7 mouse cellular contexts compared by ENCODE assay signal in the genomic region with DNA sequence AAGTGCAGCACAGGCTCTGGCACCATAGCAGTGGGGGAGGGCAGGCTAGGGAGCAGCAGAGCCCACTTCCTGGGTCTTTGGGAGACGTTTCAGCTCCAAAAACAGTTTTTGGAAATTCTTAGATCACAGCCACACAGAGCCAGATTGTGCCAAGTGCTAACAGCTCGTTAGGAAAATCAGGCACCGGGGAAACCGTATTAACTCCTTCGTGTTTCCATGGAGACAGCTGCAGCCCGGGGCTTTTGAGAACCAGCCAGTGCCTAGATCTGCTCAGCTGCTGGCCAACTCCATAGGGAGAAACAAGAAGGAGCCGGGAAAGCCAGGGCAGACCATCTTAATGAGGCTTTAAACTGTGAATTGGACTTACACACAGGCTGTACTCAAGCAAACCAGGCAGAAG. TPM values are rescaled to one million over a fixed set of nuclear protein-coding genes. Genes with fewer than 3 reads are reported as not detected.
DNase-seq lines count a peak whose midpoint lies in the region; ATAC-seq and TF ChIP-seq lines count a peak whose summit lies in the region.

No protein-coding gene starts in this region.

- no peak for TF ChIP-seq CTCF in stomach, postnatal 0 days (IDR thresholded peaks at IDR 0.05; ENCODE audit: low read depth)

- no peak for DNase-seq in stomach, postnatal 0 days (ENCODE audit: low spot score)
- DNase-seq in frontal cortex, postnatal 25 days (ENCODE audit: low spot score in 2 of 2) = peak; percentile 50 to 54
- peak; percentile 49 for DNase-seq in layer of hippocampus, adult 9-10 months (ENCODE audit: low spot score)
- peak; percentile 94 for DNase-seq in midbrain, embryonic 11.5 days (ENCODE audit: low spot score, missing footprints)
- no peak for DNase-seq in spleen, postnatal 14 days (ENCODE audit: low spot score in 2 of 2)
- no peak for DNase-seq in spleen, adult 12 weeks (ENCODE audit: low spot score)

- peaks cover 14% of the 10 kb centered on the region; the same call in 1 of the 2 replicates for H3K4me1 ChIP-seq in stomach, embryonic 16.5 days (ENCODE audit: control insufficient read depth, insufficient read depth, low read length)
- H3K4me1 ChIP-seq in stomach, postnatal 0 days (replicated peaks; ENCODE audit: control insufficient read depth, insufficient read depth) = no peaks in the 10 kb centered on the region
- peaks cover 10% of the 10 kb centered on the region for H3K4me1 ChIP-seq in midbrain, embryonic 11.5 days (ENCODE audit: control insufficient read depth, insufficient read depth, low read length)

- no peaks in the 10 kb centered on the region for H3K36me3 ChIP-seq in stomach, embryonic 16.5 days (ENCODE audit: control insufficient read depth, insufficient read depth, low read length)
- H3K36me3 ChIP-seq in stomach, postnatal 0 days (ENCODE audit: control insufficient read depth, insufficient read depth, low read length) = no peaks in the 10 kb centered on the region
- no peaks in the 10 kb centered on the region for H3K36me3 ChIP-seq in midbrain, embryonic 11.5 days (ENCODE audit: control insufficient read depth, insufficient read depth, low read length)

- H3K4me3 ChIP-seq in stomach, embryonic 16.5 days (replicated peaks; ENCODE audit: low read length) = no peak overlapping the region
- H3K4me3 ChIP-seq in stomach, postnatal 0 days (ENCODE audit: low read depth, low read length) = no peak overlapping the region
- H3K4me3 ChIP-seq in midbrain, embryonic 11.5 days (ENCODE audit: low read depth, low read length) = no peak overlapping the region

- H3K27ac ChIP-seq in stomach, embryonic 16.5 days (ENCODE audit: low read length) = peak overlapping the region; percentile 29; the same call in 1 of the 2 replicates
- no peak overlapping the region for H3K27ac ChIP-seq in stomach, postnatal 0 days (replicated peaks)
- peak overlapping the region; percentile 58; the same call in 1 of the 2 replicates for H3K27ac ChIP-seq in midbrain, embryonic 11.5 days (ENCODE audit: low read depth, low read length)

- no peaks in the 10 kb centered on the region for H3K9me3 ChIP-seq in stomach, embryonic 16.5 days (replicated peaks; ENCODE audit: control insufficient read depth, low read length)
- no peaks in the 10 kb centered on the region for H3K9me3 ChIP-seq in stomach, postnatal 0 days (ENCODE audit: control insufficient read depth, low read length)
- H3K9me3 ChIP-seq in midbrain, embryonic 11.5 days (ENCODE audit: control insufficient read depth, low read length) = no peaks in the 10 kb centered on the region

- ATAC-seq in stomach, embryonic 16.5 days (ENCODE audit: insufficient read depth, low FRiP score) = no peak
- ATAC-seq in stomach, postnatal 0 days (ENCODE audit: low FRiP score, low TSS enrichment) = no peak
- ATAC-seq in midbrain, embryonic 11.5 days (ENCODE audit: low FRiP score) = peak; percentile 85

- H3K4me2 ChIP-seq in stomach, embryonic 16.5 days (ENCODE audit: low read depth, low read length) = no peak overlapping the region
- H3K4me2 ChIP-seq in stomach, postnatal 0 days (replicated peaks; ENCODE audit: low read depth) = no peak overlapping the region
- H3K4me2 ChIP-seq in midbrain, embryonic 11.5 days = peak overlapping the region; percentile 7; the same call in 1 of the 2 replicates

- H3K9ac ChIP-seq in stomach, embryonic 16.5 days (ENCODE audit: low read length) = no peak overlapping the region
- no peak overlapping the region for H3K9ac ChIP-seq in stomach, postnatal 0 days (ENCODE audit: low read length)
- no peak overlapping the region for H3K9ac ChIP-seq in midbrain, embryonic 11.5 days (ENCODE audit: low read length)

- no peaks in the 10 kb centered on the region for H3K27me3 ChIP-seq in stomach, embryonic 16.5 days (ENCODE audit: control insufficient read depth, insufficient read depth, low read length)
- H3K27me3 ChIP-seq in stomach, postnatal 0 days (ENCODE audit: control insufficient read depth, insufficient read depth, low read length) = no peaks in the 10 kb centered on the region
- H3K27me3 ChIP-seq in midbrain, embryonic 11.5 days (ENCODE audit: control insufficient read depth, insufficient read depth, low read length) = no peaks in the 10 kb centered on the region

- no peak for TF ChIP-seq EP300 in stomach, postnatal 0 days (optimal IDR thresholded peaks at IDR 0.05)

- 21% methylated on average over 7 of the region's 7 CpGs for WGBS in stomach, embryonic 16.5 days
- WGBS in stomach, postnatal 0 days = 15% methylated on average over 7 of the region's 7 CpGs
- 3% methylated on average over 7 of the region's 7 CpGs for WGBS in midbrain, embryonic 11.5 days

RNA-seq across cellular contexts. Expression of gene Galnt15, which starts 11.9 kb away (rescaled TPM):
- 0.32 and 0.35 TPM in 2 replicates for polyA plus RNA-seq in stomach, embryonic 16.5 days (2015; fragmentation: Nextera tagmentation; extraction: Ambion mirVana)
- 0.56 and 0.71 TPM in 2 replicates for polyA plus RNA-seq in stomach, postnatal 0 days (2015; fragmentation: Nextera tagmentation; extraction: Ambion mirVana)
- polyA plus RNA-seq in midbrain, embryonic 11.5 days (2014; fragmentation: Nextera tagmentation; extraction: Ambion mirVana) = 0.08 and 0.11 TPM in 2 replicates

Comparison
In these comparisons a context has a peak if more than half of its experiments do, and no peak if none do; other contexts are left out.
1. DNase-seq: peak in frontal cortex, postnatal 25 days (2 of 2), layer of hippocampus, adult 9-10 months (single experiment) and midbrain, embryonic 11.5 days (single experiment); none in stomach, postnatal 0 days (single experiment), spleen, postnatal 14 days (0 of 2) and spleen, adult 12 weeks (single experiment).